Mouse (Mus musculus) hindbrain, embryonic 14.5 days (tissue): Measurements from ENCODE around the gene Snx8. TPM values are rescaled to one million over a fixed set of nuclear protein-coding genes. Genes with fewer than 3 reads are reported as not detected.

Source experiments
- ATAC-seq: fragments of 200-750 bp; cut with Nextera tagmentation; 2 replicates; pipeline ENCODE4 v1.8.0; 2017; ENCODE audit warnings: moderate number of reproducible peaks, mild to moderate bottlenecking, moderate TSS enrichment, moderate library complexity; ENCODE audit not compliant: low FRiP score
- DNase-seq: peaks from one replicate; pipeline ENCODE4 v3.0.0-alpha.2; 2015; ENCODE audit warnings: low spot score
- H3K27ac ChIP-seq: fragments of 300-500 bp; sonication (generic); 2 replicates; pipeline ENCODE4 v1.5.1; 2014; ENCODE audit warnings: mild to moderate bottlenecking, moderate library complexity
- H3K27me3 ChIP-seq: fragments of 300-500 bp; sonication (generic); 2 replicates; pipeline ENCODE4 v1.6.1; 2014; ENCODE audit warnings: mild to moderate bottlenecking, low read length, mixed read lengths; ENCODE audit not compliant: control insufficient read depth, insufficient read depth
- H3K36me3 ChIP-seq: fragments of 300-500 bp; sonication (generic); replicated peaks from 2 replicates; pipeline ENCODE4 v1.6.1; 2014; ENCODE audit not compliant: control insufficient read depth, insufficient read depth
- H3K4me1 ChIP-seq: fragments of 300-500 bp; sonication (generic); replicated peaks from 2 replicates; pipeline ENCODE4 v1.6.1; 2014; ENCODE audit warnings: antibody characterized with exemption, low read length, mixed read lengths; ENCODE audit not compliant: control insufficient read depth, insufficient read depth
- H3K4me2 ChIP-seq: fragments of 300-500 bp; sonication (generic); replicated peaks from 2 replicates; pipeline ENCODE4 v1.6.1; 2014; ENCODE audit warnings: mild to moderate bottlenecking, moderate library complexity
- H3K4me3 ChIP-seq: fragments of 300-500 bp; sonication (generic); replicated peaks from 2 replicates; pipeline ENCODE4 v1.5.1; 2014; ENCODE audit warnings: mild to moderate bottlenecking, low read length
- H3K9ac ChIP-seq: fragments of 300-500 bp; sonication (generic); 2 replicates; pipeline ENCODE4 v1.6.1; 2014
- H3K9me3 ChIP-seq: fragments of 300-500 bp; sonication (generic); 2 replicates; pipeline ENCODE4 v1.6.1; 2016; ENCODE audit warnings: low read length; ENCODE audit not compliant: control insufficient read depth
- WGBS: fragments of 180-500 bp; shearing (Covaris S2); extraction: QIAGEN DNeasy Blood & Tissue Kit; methylation state at CpG from one replicate; pipeline ENCODE4 v1.1.7; 2014; 5-methylcytosine and 5-hydroxymethylcytosine counted together
- polyA plus RNA-seq: library from polyadenylated mRNA; unstranded; fragments of >200 nt; fragmentation: Nextera tagmentation; extraction: Ambion mirVana; gene quantifications from 2 replicates; pipeline ENCODE4 v1.2.1, GENCODE M21; 2014

The Snx8 gene
- polyA plus RNA-seq, 1 experiment from 2014 or later: 15.9 TPM

DNA sequence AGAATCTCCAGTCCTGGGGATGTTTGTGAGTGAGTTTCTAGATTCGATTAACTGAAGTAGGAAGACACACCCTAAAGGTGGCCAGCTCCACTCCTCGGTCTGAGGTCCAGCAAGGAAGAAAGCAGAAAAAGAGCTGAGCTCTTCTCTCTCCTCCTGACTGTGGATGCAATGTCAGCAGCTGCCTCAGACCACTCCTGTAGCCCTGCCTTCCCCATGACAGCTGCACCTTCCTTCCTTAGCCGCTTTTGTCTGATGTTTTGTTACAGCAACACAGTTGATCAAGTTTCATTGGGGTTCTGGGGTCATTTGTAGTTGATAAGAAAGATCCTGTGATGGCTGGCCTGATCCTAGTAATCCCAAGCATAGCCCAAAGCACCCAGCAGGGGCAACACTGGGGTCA is 31.6 kb downstream of the Snx8 start:
- Histone ChIP-seq H3K4me3 (no peak overlapping the region), H3K27ac (no peak overlapping the region), H3K9ac (no peak overlapping the region), H3K27me3 (no peaks in the 10 kb centered on the region), H3K36me3 (peaks cover 52% of the 10 kb centered on the region), H3K4me1 (no peaks in the 10 kb centered on the region), H3K4me2 (no peak overlapping the region), H3K9me3 (no peaks in the 10 kb centered on the region)
- DNase-seq (no peak), ATAC-seq (no peak)
- WGBS: 91% methylated on average over 3 of the region's 3 CpGs

- no peak overlapping the region for H3K4me2 ChIP-seq
- no peak overlapping the region for H3K4me3 ChIP-seq
- peaks cover 64% of the 10 kb centered on the region for H3K36me3 ChIP-seq
- no peaks in the 10 kb centered on the region for H3K4me1 ChIP-seq
- H3K9ac ChIP-seq: no peak overlapping the region
- DNase-seq (no peak), ATAC-seq (no peak)
- no peaks in the 10 kb centered on the region for H3K27me3 ChIP-seq
- H3K27ac ChIP-seq: no peak overlapping the region
- 86% methylated on average over 11 of the region's 11 CpGs for WGBS
- H3K9me3 ChIP-seq: no peaks in the 10 kb centered on the region
These were observed 33.1 kb downstream of the Snx8 start for GRCm38 (mm10) chr5:140355934-140356333.

GRCm38 (mm10) chr5:140352352-140352751 is 36.7 kb downstream of the Snx8 start:
- no peak overlapping the region for H3K4me2 ChIP-seq
- H3K36me3 ChIP-seq: peaks cover 59% of the 10 kb centered on the region
- no peaks in the 10 kb centered on the region for H3K27me3 ChIP-seq
- H3K27ac ChIP-seq: no peak overlapping the region
- H3K4me1 ChIP-seq: no peaks in the 10 kb centered on the region
- DNase-seq: no peak
- ATAC-seq: no peak
- WGBS: 92% methylated on average over 6 of the region's 6 CpGs
- no peak overlapping the region for H3K4me3 ChIP-seq
- no peaks in the 10 kb centered on the region for H3K9me3 ChIP-seq
- H3K9ac ChIP-seq: no peak overlapping the region

- no peaks in the 10 kb centered on the region for H3K27me3 ChIP-seq
- no peaks in the 10 kb centered on the region for H3K9me3 ChIP-seq
- no peak overlapping the region for H3K9ac ChIP-seq
- H3K4me3 ChIP-seq: no peak overlapping the region
- H3K4me1 ChIP-seq: no peaks in the 10 kb centered on the region
- peaks cover 51% of the 10 kb centered on the region for H3K36me3 ChIP-seq
- DNase-seq (no peak), ATAC-seq (no peak)
- no peak overlapping the region for H3K4me2 ChIP-seq
- no peak overlapping the region for H3K27ac ChIP-seq
- 96% methylated on average over 8 of the region's 8 CpGs for WGBS
These were observed 38.1 kb downstream of the Snx8 start for GRCm38 (mm10) chr5:140350731-140351497.

- Histone ChIP-seq H3K4me2 (no peak overlapping the region), H3K9me3 (no peaks in the 10 kb centered on the region), H3K27me3 (no peaks in the 10 kb centered on the region), H3K36me3 (peaks cover 52% of the 10 kb centered on the region), H3K4me3 (no peak overlapping the region), H3K4me1 (no peaks in the 10 kb centered on the region), H3K27ac (no peak overlapping the region), H3K9ac (no peak overlapping the region)
- no peak for DNase-seq
- no peak for ATAC-seq
- WGBS: 97% methylated on average over 9 of the region's 9 CpGs
These were observed 39.2 kb downstream of the Snx8 start for GRCm38 (mm10) chr5:140349882-140350281.

- no peaks in the 10 kb centered on the region for H3K4me1 ChIP-seq
- WGBS: 82% methylated on average over 1 of the region's 1 CpGs
- no peak for ATAC-seq
These were observed 43.0 kb downstream of the Snx8 start for GRCm38 (mm10) chr5:140346050-140346449.

DNA sequence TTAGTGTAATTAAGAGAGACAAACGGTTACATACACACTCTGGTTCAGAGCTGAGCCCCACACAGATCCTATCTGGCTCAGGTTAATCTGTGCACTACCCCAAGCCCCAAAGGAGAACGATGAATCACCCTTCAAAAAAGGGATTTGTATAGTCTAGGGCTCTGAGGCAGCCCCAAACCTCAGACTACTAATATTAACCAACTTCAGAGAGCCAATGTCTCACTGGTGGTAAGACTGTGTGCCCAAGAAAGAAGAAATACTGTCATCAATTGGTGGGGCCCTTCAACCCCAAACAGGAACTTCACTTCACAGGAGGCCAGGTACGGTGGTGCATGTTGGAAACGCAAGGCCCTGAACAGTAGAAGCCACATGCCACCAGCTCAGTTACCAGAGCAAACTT is 43.8 kb downstream of the Snx8 start:
- H3K36me3 ChIP-seq: peaks cover 41% of the 10 kb centered on the region
- WGBS: 94% methylated on average over 4 of the region's 4 CpGs
- H3K27me3 ChIP-seq: no peaks in the 10 kb centered on the region
- H3K9ac ChIP-seq: no peak overlapping the region
- no peak overlapping the region for H3K27ac ChIP-seq
- no peak overlapping the region for H3K4me3 ChIP-seq
- no peaks in the 10 kb centered on the region for H3K9me3 ChIP-seq
- DNase-seq (no peak), ATAC-seq (no peak)
- no peak overlapping the region for H3K4me2 ChIP-seq
- H3K4me1 ChIP-seq: no peaks in the 10 kb centered on the region

More at GRCm38 (mm10) chr5:140346050-140346449, 43.0 kb downstream of the Snx8 start:
- DNase-seq: no peak
- no peaks in the 10 kb centered on the region for H3K9me3 ChIP-seq
- H3K4me2 ChIP-seq: no peak overlapping the region
- H3K27me3 ChIP-seq: no peaks in the 10 kb centered on the region
- no peak overlapping the region for H3K9ac ChIP-seq
- H3K4me3 ChIP-seq: no peak overlapping the region
- H3K36me3 ChIP-seq: peaks cover 39% of the 10 kb centered on the region
- no peak overlapping the region for H3K27ac ChIP-seq

DNA sequence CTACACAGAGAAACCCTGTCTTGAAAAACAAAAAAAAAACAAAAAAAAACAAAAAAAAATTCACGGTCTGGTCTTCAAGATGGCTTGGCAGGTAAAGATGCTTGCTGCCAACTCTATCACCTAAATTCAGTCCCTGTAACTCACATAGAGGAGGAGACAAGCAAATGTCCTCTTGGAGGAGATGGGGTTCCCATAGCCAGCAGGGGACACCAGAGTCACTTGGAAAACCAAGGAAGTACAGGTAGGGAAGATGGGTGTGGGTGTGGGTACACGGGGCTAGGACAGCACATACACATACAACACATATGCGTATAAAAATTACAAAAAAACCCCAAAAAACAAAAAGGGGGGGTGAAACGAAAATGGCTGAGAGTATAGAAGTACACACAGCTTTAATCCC is 46.2 kb downstream of the Snx8 start:
- DNase-seq (no peak), ATAC-seq (no peak)
- no peaks in the 10 kb centered on the region for H3K27me3 ChIP-seq
- H3K4me3 ChIP-seq: no peak overlapping the region
- no peak overlapping the region for H3K4me2 ChIP-seq
- no peaks in the 10 kb centered on the region for H3K9me3 ChIP-seq
- H3K36me3 ChIP-seq: peaks cover 58% of the 10 kb centered on the region
- H3K4me1 ChIP-seq: no peaks in the 10 kb centered on the region
- H3K9ac ChIP-seq: no peak overlapping the region
- WGBS: 91% methylated on average over 4 of the region's 4 CpGs
- no peak overlapping the region for H3K27ac ChIP-seq

DNA sequence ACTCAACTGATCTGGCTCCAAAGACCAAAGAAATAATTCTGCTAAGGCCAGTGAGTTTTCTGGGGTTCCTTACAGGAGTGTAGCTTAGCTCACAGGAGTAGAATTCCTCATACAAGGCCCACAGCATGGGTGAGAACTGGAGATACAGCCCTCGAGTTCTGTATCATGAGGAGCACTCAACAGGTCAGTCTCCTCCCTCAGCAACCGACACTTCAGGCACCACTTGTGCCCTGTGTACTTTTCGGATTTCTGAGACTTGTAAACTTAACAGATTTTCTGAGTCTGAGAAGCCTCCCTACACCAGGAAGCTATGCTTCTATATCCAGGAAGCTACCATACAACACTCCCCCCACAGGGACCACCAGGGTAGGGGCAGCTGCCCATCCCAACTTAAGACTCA is 49.2 kb downstream of the Snx8 start:
- no peak overlapping the region for H3K27ac ChIP-seq

DNA sequence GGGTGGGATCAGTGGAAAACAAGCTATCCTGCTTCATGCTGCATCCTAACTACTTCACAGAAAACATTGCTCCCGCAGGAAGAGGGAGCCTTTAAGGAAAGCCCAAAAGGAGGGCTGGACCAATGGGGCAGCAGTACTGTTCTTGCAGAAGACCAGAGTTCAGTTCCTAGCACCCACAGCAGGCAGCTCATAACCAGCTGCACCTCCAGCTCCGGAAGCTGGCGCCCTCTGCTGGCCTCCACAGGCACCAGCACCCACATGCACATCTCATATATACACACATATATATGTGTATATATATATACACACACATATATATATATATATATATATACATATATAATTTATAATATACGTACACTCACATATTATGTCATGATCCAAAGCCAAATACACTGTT is 50.3 kb downstream of the Snx8 start:
- no peaks in the 10 kb centered on the region for H3K27me3 ChIP-seq
- H3K27ac ChIP-seq: no peak overlapping the region
- ATAC-seq (no peak), DNase-seq (no peak)
- 98% methylated on average over 4 of the region's 4 CpGs for WGBS
- H3K4me1 ChIP-seq: no peaks in the 10 kb centered on the region
- no peak overlapping the region for H3K9ac ChIP-seq
- no peak overlapping the region for H3K4me3 ChIP-seq
- peaks cover 36% of the 10 kb centered on the region for H3K36me3 ChIP-seq
- no peaks in the 10 kb centered on the region for H3K9me3 ChIP-seq
- no peak overlapping the region for H3K4me2 ChIP-seq

More for the DNA sequence above, 49.2 kb downstream of the Snx8 start:
- WGBS: 92% methylated on average over 3 of the region's 3 CpGs
- no peak overlapping the region for H3K4me3 ChIP-seq
- no peaks in the 10 kb centered on the region for H3K4me1 ChIP-seq
- no peak overlapping the region for H3K9ac ChIP-seq
- H3K36me3 ChIP-seq: peaks cover 46% of the 10 kb centered on the region
- H3K9me3 ChIP-seq: no peaks in the 10 kb centered on the region
- ATAC-seq (no peak), DNase-seq (no peak)
- H3K4me2 ChIP-seq: no peak overlapping the region
- no peaks in the 10 kb centered on the region for H3K27me3 ChIP-seq
